Mouse (Mus musculus) heart, embryonic 16.5 days (tissue): ENCODE results near the gene Phf3. TPM values are rescaled to one million over a fixed set of nuclear protein-coding genes. Genes with fewer than 3 reads are reported as not detected.

Experiments
- ATAC-seq: fragments of 200-750 bp; cut with Nextera tagmentation; replicated peaks from 2 replicates; pipeline ENCODE4 v1.8.0; 2017; ENCODE audit warnings: moderate number of reproducible peaks; ENCODE audit not compliant: insufficient read depth, low FRiP score; ENCODE audit errors: extremely low read depth
- H3K27ac ChIP-seq: fragments of 300-500 bp; sonication (generic); 2 replicates; pipeline ENCODE4 v1.5.1; 2014; ENCODE audit warnings: mild to moderate bottlenecking, low read length, control low read depth, moderate library complexity
- H3K27me3 ChIP-seq: fragments of 300-500 bp; sonication (generic); 2 replicates; pipeline ENCODE4 v1.6.1; 2014; ENCODE audit warnings: low read length, mixed read lengths; ENCODE audit not compliant: control insufficient read depth, insufficient read depth
- H3K36me3 ChIP-seq: fragments of 300-500 bp; sonication (generic); 2 replicates; pipeline ENCODE4 v1.6.1; 2014; ENCODE audit not compliant: control insufficient read depth, insufficient read depth
- H3K4me1 ChIP-seq: fragments of 300-500 bp; sonication (generic); 2 replicates; pipeline ENCODE4 v1.6.1; 2014; ENCODE audit warnings: low read length, mixed read lengths; ENCODE audit not compliant: control insufficient read depth, insufficient read depth
- H3K4me2 ChIP-seq: fragments of 300-500 bp; sonication (generic); 2 replicates; pipeline ENCODE4 v1.6.1; 2014; ENCODE audit warnings: low read depth, mild to moderate bottlenecking, control low read depth, low read length
- H3K4me3 ChIP-seq: fragments of 300-500 bp; sonication (generic); 2 replicates; pipeline ENCODE4 v1.5.1; 2014; ENCODE audit warnings: mild to moderate bottlenecking, control low read depth, low read length
- H3K9ac ChIP-seq: fragments of 300-500 bp; sonication (generic); 2 replicates; pipeline ENCODE4 v1.6.1; 2014; ENCODE audit warnings: low read length, control low read depth
- H3K9me3 ChIP-seq: fragments of 300-500 bp; sonication (generic); replicated peaks from 2 replicates; pipeline ENCODE4 v1.6.1; 2016; ENCODE audit warnings: low read length; ENCODE audit not compliant: control insufficient read depth
- WGBS: fragments of 180-500 bp; shearing (Covaris S2); extraction: QIAGEN DNeasy Blood & Tissue Kit; methylation state at CpG from one replicate; pipeline ENCODE4 v1.1.7; 2014; 5-methylcytosine and 5-hydroxymethylcytosine counted together
- polyA plus RNA-seq: library from polyadenylated mRNA; unstranded; fragments of >200 nt; fragmentation: Nextera tagmentation; extraction: Ambion mirVana; gene quantifications from 2 replicates; pipeline ENCODE4 v1.2.1, GENCODE M21; 2015

Gene Phf3
- polyA plus RNA-seq, 1 experiment from 2014 or later = 22.7 TPM

DNA sequence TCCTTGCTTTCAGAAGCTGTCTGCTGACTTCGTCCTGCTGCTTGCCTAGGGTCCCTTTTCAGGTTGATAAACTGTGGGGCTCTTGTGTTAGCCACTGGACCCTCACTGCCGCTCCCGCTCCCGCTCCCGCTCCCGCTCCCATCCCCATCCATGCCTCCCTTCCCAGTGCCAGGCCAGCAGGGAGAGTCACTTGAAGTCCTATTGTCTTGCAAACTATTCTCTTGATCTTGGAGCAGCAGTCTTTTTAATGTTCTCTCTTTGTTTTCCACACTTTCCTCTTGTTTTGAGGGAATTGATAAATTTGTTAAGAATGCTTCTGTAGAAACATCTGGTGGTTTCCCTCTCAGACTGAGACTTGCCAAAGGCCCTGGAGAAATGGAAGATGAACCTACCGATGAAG is 68.8 kb downstream of the Phf3 start:
- H3K27ac ChIP-seq = no peak overlapping the region
- H3K4me3 ChIP-seq = no peak overlapping the region
- H3K4me2 ChIP-seq = no peak overlapping the region
- H3K27me3 ChIP-seq = no peaks in the 10 kb centered on the region
- peaks cover 40% of the 10 kb centered on the region for H3K36me3 ChIP-seq
- ATAC-seq = no peak
- H3K4me1 ChIP-seq = peaks cover 3% of the 10 kb centered on the region; the same call in 1 of the 2 replicates
- H3K9ac ChIP-seq = no peak overlapping the region
- no peaks in the 10 kb centered on the region for H3K9me3 ChIP-seq
- WGBS = 93% methylated on average over 7 of the region's 7 CpGs

DNA sequence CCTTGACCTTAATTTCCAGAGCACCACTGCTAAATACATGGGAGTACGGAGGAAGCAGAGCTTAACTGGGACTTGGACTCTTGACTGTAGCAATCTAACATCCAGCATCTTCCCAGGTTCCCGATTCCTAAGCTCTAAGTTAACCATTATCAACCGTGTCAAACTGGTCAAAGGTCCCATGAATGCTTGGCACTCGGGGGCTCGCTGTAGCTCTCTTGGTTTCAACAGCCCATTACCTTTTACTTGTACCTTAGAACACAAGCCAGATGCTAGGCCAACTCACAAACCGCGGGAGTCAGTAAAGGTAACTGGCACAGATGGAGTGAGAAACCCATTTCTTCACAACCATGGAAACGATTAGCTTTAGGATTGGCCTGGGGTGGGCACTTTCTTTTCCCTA is 71.8 kb downstream of the Phf3 start:
- Histone ChIP-seq H3K4me1 (no peaks in the 10 kb centered on the region), H3K27ac (no peak overlapping the region), H3K9me3 (no peaks in the 10 kb centered on the region), H3K9ac (no peak overlapping the region), H3K27me3 (no peaks in the 10 kb centered on the region), H3K4me3 (no peak overlapping the region), H3K36me3 (peaks cover 28% of the 10 kb centered on the region), H3K4me2 (no peak overlapping the region)
- ATAC-seq = no peak
- WGBS = 91% methylated on average over 8 of the region's 8 CpGs

DNA sequence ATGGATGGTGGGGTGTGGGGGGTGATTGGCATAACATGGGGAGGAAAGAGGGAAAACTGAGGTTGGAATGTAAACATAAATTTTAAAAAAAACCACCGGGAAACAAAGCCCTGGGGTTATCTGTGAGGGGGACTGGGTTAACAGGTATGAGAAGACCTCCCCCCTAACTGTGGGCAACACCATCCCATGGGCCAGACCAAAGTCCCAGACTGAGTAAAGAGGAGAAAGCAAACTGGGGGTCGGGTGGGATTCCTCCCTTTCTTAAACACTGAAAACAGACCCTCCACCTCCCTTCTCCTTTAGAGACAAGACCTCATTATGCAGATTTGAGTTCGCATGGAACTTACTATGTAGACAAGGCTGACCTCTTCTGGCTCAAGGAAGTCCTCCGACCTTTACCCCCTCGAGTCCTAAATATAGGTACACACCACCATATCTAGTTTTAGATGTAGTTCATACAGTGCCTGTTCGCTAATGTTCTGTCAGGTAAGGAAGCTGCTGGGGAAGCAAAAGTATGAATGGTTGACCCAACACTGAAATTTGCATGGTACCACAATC is 74.4 kb downstream of the Phf3 start:
- no peak overlapping the region for H3K4me2 ChIP-seq
- no peaks in the 10 kb centered on the region for H3K27me3 ChIP-seq
- no peak overlapping the region for H3K9ac ChIP-seq
- no peaks in the 10 kb centered on the region for H3K9me3 ChIP-seq
- no peaks in the 10 kb centered on the region for H3K4me1 ChIP-seq
- H3K4me3 ChIP-seq = no peak overlapping the region
- WGBS = 60% methylated on average over 6 of the region's 6 CpGs
- no peak overlapping the region for H3K27ac ChIP-seq
- ATAC-seq = no peak
- peaks cover 10% of the 10 kb centered on the region for H3K36me3 ChIP-seq

DNA sequence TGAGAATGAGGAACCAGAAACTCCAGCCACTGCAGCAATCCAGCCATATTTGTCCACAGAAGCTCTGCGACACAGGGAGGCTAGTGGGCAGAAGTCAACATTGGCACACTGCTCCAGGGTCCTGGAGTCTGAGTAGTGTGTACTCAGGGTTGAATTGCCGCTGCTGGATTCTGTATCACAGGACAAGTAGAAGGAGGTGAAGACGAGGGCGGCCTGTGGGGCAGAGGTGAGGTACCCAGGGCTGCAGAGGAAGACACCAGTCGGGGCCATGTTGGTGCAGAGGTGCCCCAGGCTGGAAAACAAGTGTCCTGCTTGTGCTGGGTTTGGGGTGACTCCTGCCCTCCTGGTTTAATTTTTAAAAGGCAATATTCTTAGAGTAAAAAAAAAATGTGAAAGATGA is 79.1 kb downstream of the Phf3 start:
- Histone ChIP-seq H3K4me3 (no peak overlapping the region), H3K4me2 (no peak overlapping the region), H3K27me3 (no peaks in the 10 kb centered on the region), H3K4me1 (no peaks in the 10 kb centered on the region), H3K36me3 (no peaks in the 10 kb centered on the region), H3K27ac (no peak overlapping the region), H3K9ac (no peak overlapping the region), H3K9me3 (no peaks in the 10 kb centered on the region)
- 88% methylated on average over 5 of the region's 5 CpGs for WGBS
- no peak for ATAC-seq

DNA sequence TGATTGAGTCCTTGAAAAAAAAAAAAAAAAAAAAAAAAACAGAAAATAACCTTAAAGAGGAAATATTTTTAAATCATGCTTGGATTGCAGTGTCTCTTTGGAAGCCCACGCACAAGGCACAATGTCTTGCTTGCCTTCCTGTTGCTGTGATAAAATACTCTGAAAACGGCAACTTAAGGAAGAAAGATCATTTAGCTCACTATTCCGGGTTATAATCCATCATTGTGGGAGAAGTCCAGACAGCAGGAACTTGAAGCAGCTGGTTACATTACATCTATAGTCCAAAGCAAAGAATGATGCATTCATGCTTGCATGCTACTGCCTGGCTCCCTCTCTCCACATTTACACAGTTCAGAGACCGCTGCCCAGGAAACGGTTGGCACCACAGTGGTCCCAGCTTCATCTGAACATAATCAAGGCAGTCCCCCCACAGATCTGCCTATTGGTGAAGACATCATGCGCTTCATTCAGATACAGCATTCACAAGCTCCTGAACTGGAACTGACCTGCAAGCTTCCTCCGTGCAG is 80.3 kb downstream of the Phf3 start:
- Histone ChIP-seq H3K36me3 (no peaks in the 10 kb centered on the region), H3K4me3 (no peak overlapping the region), H3K27ac (no peak overlapping the region), H3K9ac (no peak overlapping the region), H3K27me3 (no peaks in the 10 kb centered on the region), H3K4me2 (no peak overlapping the region), H3K9me3 (no peaks in the 10 kb centered on the region), H3K4me1 (no peaks in the 10 kb centered on the region)
- WGBS = 71% methylated on average over 7 of the region's 7 CpGs
- ATAC-seq = no peak

DNA sequence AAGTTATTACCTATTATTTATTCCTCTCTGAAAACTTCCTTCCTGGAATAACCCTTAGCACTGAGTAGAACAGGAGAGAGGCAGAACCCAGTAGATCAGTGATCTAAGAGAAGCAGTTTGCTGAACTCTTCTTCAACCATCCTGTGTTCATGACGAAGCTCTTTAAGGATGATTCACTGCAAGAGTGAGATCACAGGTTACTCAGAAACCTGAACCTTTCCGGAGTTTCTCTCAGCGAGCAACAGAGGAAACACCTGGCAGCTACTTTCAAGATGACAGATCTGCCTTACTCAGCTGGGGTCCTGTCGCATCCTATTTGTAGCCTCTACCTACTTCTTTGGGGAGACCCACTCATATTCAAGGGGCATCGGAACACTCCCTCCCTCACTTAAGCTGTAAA is 80.8 kb downstream of the Phf3 start:
- Histone ChIP-seq H3K9ac (no peak overlapping the region), H3K4me2 (no peak overlapping the region), H3K27ac (no peak overlapping the region), H3K36me3 (no peaks in the 10 kb centered on the region), H3K4me1 (no peaks in the 10 kb centered on the region), H3K4me3 (no peak overlapping the region), H3K27me3 (no peaks in the 10 kb centered on the region), H3K9me3 (no peaks in the 10 kb centered on the region)
- ATAC-seq = no peak
- WGBS = 54% methylated on average over 5 of the region's 5 CpGs

DNA sequence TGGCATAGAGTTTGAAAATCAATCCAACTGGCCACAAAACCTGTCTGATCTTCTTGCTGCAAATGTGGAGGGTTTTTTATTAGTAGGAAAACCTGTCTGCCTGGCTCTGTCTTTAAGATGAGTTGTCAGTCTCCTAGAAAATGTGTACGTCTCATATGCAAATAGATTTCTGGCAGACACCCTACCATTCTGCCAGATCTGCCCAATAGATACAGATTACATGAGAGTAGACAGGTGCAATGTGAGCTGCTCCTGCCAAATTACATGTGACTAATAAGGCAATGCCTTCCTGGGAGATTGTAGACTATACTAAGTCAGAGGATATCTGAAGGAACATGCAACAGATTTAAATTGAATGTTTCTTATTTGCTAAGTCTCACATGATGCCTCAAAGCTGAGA is 83.5 kb downstream of the Phf3 start:
- H3K9me3 ChIP-seq = no peaks in the 10 kb centered on the region
- H3K36me3 ChIP-seq = no peaks in the 10 kb centered on the region
- no peak overlapping the region for H3K4me2 ChIP-seq
- no peak overlapping the region for H3K4me3 ChIP-seq
- no peak overlapping the region for H3K27ac ChIP-seq
- no peaks in the 10 kb centered on the region for H3K27me3 ChIP-seq
- no peak for ATAC-seq
- whole genome bisulfite sequencing = 76% methylated on average over 1 of the region's 1 CpGs
- 0 out of 2 replicates have a peak, but pooled peaks cover 3% of the 10 kb centered on the region for H3K4me1 ChIP-seq
- H3K9ac ChIP-seq = no peak overlapping the region

DNA sequence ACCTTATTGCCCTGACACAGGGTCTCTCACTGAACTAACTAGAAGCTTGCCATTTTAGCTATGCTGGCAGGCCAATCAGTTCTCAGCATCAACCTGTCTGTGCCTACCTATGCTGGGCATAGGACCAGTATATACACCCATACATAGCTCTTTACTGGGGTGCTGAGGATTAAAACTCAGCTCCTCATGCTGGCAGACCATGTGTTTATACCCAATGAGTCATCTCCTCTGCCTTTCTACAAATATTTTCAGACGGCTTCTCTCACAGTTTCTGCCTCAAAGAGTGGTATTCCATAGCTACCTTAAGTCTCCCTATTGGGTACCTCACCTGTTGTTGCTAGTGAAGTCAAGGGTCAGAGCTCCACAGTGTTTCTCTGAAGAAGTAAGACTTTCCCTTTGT is 84.0 kb downstream of the Phf3 start:
- ATAC-seq = no peak
- WGBS = 71% methylated on average over 1 of the region's 1 CpGs

DNA sequence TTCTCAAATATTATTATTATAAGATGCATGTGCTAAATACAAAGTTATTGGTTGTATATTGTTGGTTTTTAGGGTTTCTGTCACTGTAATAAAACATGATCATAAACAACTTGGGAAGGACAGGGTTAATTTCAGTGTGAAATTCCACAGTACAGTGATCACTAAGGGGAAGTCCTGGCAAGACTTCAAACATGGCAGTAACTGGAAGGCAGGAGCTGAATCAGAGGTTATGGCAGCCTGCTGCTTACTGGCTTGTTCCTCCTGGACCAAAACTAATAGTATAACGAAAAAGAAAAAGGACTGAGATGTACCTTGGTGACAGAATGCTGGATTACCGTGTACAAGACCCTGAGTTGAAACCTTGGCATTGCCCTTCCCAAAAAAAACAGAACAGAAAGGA is 84.7 kb downstream of the Phf3 start:
- no peak overlapping the region for H3K4me2 ChIP-seq
- H3K9me3 ChIP-seq = no peaks in the 10 kb centered on the region
- WGBS = 56% methylated on average over 2 of the region's 2 CpGs
- no peaks in the 10 kb centered on the region for H3K27me3 ChIP-seq
- H3K27ac ChIP-seq = 0 out of 2 replicates have a peak overlapping the region, but pooled peaks have one; percentile 0
- no peaks in the 10 kb centered on the region for H3K36me3 ChIP-seq
- no peak overlapping the region for H3K4me3 ChIP-seq
- no peak overlapping the region for H3K9ac ChIP-seq
- no peak for ATAC-seq
- 0 out of 2 replicates have a peak, but pooled peaks cover 3% of the 10 kb centered on the region for H3K4me1 ChIP-seq

More for the DNA sequence above, 84.0 kb downstream of the Phf3 start:
- no peaks in the 10 kb centered on the region for H3K36me3 ChIP-seq
- H3K4me1 ChIP-seq = 0 out of 2 replicates have a peak, but pooled peaks cover 3% of the 10 kb centered on the region
- H3K27me3 ChIP-seq = no peaks in the 10 kb centered on the region
- no peak overlapping the region for H3K27ac ChIP-seq
- no peak overlapping the region for H3K4me3 ChIP-seq
- no peak overlapping the region for H3K9ac ChIP-seq
- no peaks in the 10 kb centered on the region for H3K9me3 ChIP-seq
- H3K4me2 ChIP-seq = no peak overlapping the region
